Mouse (Mus musculus) CH12.LX (cell line): Measurements from ENCODE around the gene Chchd2.

ENCODE experiments used
- CHD2 ChIP-seq: IDR thresholded peaks from 2 replicates; pipeline ENCODE4 v1.6.1; 2011; ENCODE audit warnings: low read length, improper control_type of control experiment
- CTCF ChIP-seq, 2 experiments: IDR thresholded peaks in 1 of 2; conservative IDR thresholded peaks in 1 of 2; 2 replicates each; pipeline ENCODE4 v1.5.1; 2011 to 2012; ENCODE audit warnings: low read depth in 2 of 2, low read length in 2 of 2, improper control_type of control experiment in 1 of 2, inconsistent platforms in 1 of 2, mild to moderate bottlenecking in 1 of 2, moderate library complexity in 1 of 2
- ELF1 ChIP-seq: IDR thresholded peaks from 2 replicates; pipeline ENCODE4 v1.6.1; 2014; ENCODE audit warnings: low read depth, mild to moderate bottlenecking, inconsistent platforms, low read length, improper control_type of control experiment
- EP300 ChIP-seq: IDR thresholded peaks from 2 replicates; pipeline ENCODE4 v1.6.1; 2011; ENCODE audit warnings: low read length, improper control_type of control experiment
- GABPA ChIP-seq: IDR thresholded peaks from 2 replicates; pipeline ENCODE4 v1.6.1; 2012; ENCODE audit warnings: low read depth, low read length, improper control_type of control experiment, inconsistent platforms; ENCODE audit not compliant: insufficient replicate concordance
- HCFC1 ChIP-seq: IDR thresholded peaks from 2 replicates; pipeline ENCODE4 v1.6.1; 2012; ENCODE audit warnings: low read depth, mild to moderate bottlenecking, inconsistent platforms, low read length, improper control_type of control experiment
- JUND ChIP-seq: conservative IDR thresholded peaks from 2 replicates; pipeline ENCODE4 v1.6.1; 2011; ENCODE audit warnings: low read depth, low read length, improper control_type of control experiment
- MAX ChIP-seq: IDR thresholded peaks from 2 replicates; pipeline ENCODE4 v1.6.1; 2011; ENCODE audit warnings: low read length, improper control_type of control experiment
- POLR2A ChIP-seq: IDR thresholded peaks from 2 replicates; pipeline ENCODE4 v1.6.1; 2011; ENCODE audit warnings: low read depth, mild to moderate bottlenecking, improper control_type of control experiment, low read length
- SIN3A ChIP-seq: IDR thresholded peaks from 2 replicates; pipeline ENCODE4 v1.6.1; 2012; ENCODE audit warnings: low read length, improper control_type of control experiment, inconsistent platforms
- UBTF ChIP-seq: IDR thresholded peaks from 2 replicates; pipeline ENCODE4 v1.6.1; 2012; ENCODE audit warnings: low read depth, mild to moderate bottlenecking, inconsistent platforms, low read length, improper control_type of control experiment, moderate library complexity
- USF1 ChIP-seq: IDR thresholded peaks from 2 replicates; pipeline ENCODE4 v1.6.1; 2014; ENCODE audit warnings: low read depth, mild to moderate bottlenecking, inconsistent platforms, low read length, improper control_type of control experiment

DNA sequence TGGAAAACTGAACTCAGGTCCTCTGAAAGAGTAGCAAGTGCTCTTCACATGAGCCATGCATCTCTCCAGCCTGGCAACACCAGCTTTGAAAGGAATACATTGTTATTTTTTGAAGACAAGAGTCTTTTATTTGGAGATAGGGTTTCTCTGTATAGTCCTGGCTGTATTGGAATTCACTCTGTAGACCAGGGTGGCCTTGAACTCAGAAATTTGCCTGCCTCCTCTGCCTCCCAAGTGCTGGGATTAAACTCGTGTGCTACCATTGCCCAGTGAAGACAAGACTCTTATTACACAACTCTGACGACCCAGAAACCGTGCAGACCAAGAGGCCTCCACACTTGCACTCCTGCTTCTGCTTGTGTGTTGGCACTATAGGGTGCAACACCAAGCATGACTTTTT lies 7.4 kb downstream of the Chchd2 start:
- TF ChIP-seq UBTF = no peak
- TF ChIP-seq GABPA = no peak
- TF ChIP-seq POLR2A = no peak
- TF ChIP-seq EP300 = no peak
- TF ChIP-seq CHD2 = no peak
- no peak for TF ChIP-seq JUND
- no peak for TF ChIP-seq CTCF (conservative IDR thresholded peaks at IDR 0.05 in 1 of 2, IDR thresholded peaks at IDR 0.05 in 1 of 2; ENCODE audit: low read depth in 2 of 2, low read length in 2 of 2)
- TF ChIP-seq USF1 = no peak
- TF ChIP-seq MAX = no peak
- no peak for TF ChIP-seq ELF1
- no peak for TF ChIP-seq HCFC1
- TF ChIP-seq SIN3A = no peak
